Mouse (Mus musculus) neural tube, embryonic 14.5 days (tissue): ENCODE results near the gene St3gal3. TPM values are rescaled to one million over a fixed set of nuclear protein-coding genes. Genes with fewer than 3 reads are reported as not detected.

ENCODE experiments used
- ATAC-seq: fragments of 200-750 bp; cut with Nextera tagmentation; 2 replicates; pipeline ENCODE4 v1.8.0; 2017; ENCODE audit warnings: low read depth, mild to moderate bottlenecking, moderate TSS enrichment, moderate library complexity
- H3K27ac ChIP-seq: fragments of 300-500 bp; sonication (generic); 2 replicates; pipeline ENCODE4 v1.5.1; 2014; ENCODE audit warnings: low read depth, mild to moderate bottlenecking, control low read depth, low read length, moderate library complexity, mixed read lengths
- H3K27me3 ChIP-seq: fragments of 300-500 bp; sonication (generic); 2 replicates; pipeline ENCODE4 v1.6.1; 2014; ENCODE audit warnings: low read length; ENCODE audit not compliant: control insufficient read depth, insufficient read depth
- H3K36me3 ChIP-seq: fragments of 300-500 bp; sonication (generic); 2 replicates; pipeline ENCODE4 v1.6.1; 2014; ENCODE audit warnings: low read length, mixed read lengths; ENCODE audit not compliant: control insufficient read depth, insufficient read depth
- H3K4me1 ChIP-seq: fragments of 300-500 bp; sonication (generic); 2 replicates; pipeline ENCODE4 v1.6.1; 2014; ENCODE audit warnings: low read length; ENCODE audit not compliant: control insufficient read depth, insufficient read depth
- H3K4me2 ChIP-seq: fragments of 300-500 bp; sonication (generic); 2 replicates; pipeline ENCODE4 v1.6.1; 2014; ENCODE audit warnings: mild to moderate bottlenecking, low read depth, low read length, control low read depth
- H3K4me3 ChIP-seq: fragments of 300-500 bp; sonication (generic); 2 replicates; pipeline ENCODE4 v1.5.1; 2014; ENCODE audit warnings: low read depth, low read length, control low read depth, mixed read lengths
- H3K9ac ChIP-seq: fragments of 300-500 bp; sonication (generic); replicated peaks from 2 replicates; pipeline ENCODE4 v1.6.1; 2014; ENCODE audit warnings: low read depth, mild to moderate bottlenecking, control low read depth, low read length, mixed read lengths
- H3K9me3 ChIP-seq: fragments of 300-500 bp; sonication (generic); 2 replicates; pipeline ENCODE4 v1.6.1; 2016; ENCODE audit warnings: low read length; ENCODE audit not compliant: control insufficient read depth
- WGBS: fragments of 180-500 bp; shearing (Covaris S2); extraction: QIAGEN DNeasy Blood & Tissue Kit; methylation state at CpG from one replicate; pipeline ENCODE4 v1.1.7; 2014; 5-methylcytosine and 5-hydroxymethylcytosine counted together
- polyA plus RNA-seq: library from polyadenylated mRNA; unstranded; fragments of >200 nt; fragmentation: Nextera tagmentation; extraction: Ambion mirVana; gene quantifications from 2 replicates; pipeline ENCODE4 v1.2.1, GENCODE M21; 2014

St3gal3 gene
- polyA plus RNA-seq, 1 experiment from 2014 or later: 10.6 TPM

GRCm38 (mm10) chr4:117986766-117987165, 147.9 kb downstream of the St3gal3 start:
- Histone ChIP-seq H3K4me1 (no peaks in the 10 kb centered on the region), H3K27ac (no peak overlapping the region), H3K4me2 (no peak overlapping the region), H3K9me3 (no peaks in the 10 kb centered on the region), H3K36me3 (no peaks in the 10 kb centered on the region), H3K9ac (no peak overlapping the region), H3K27me3 (no peaks in the 10 kb centered on the region), H3K4me3 (no peak overlapping the region)
- WGBS: 82% methylated on average over 8 of the region's 8 CpGs
- no peak for ATAC-seq

DNA sequence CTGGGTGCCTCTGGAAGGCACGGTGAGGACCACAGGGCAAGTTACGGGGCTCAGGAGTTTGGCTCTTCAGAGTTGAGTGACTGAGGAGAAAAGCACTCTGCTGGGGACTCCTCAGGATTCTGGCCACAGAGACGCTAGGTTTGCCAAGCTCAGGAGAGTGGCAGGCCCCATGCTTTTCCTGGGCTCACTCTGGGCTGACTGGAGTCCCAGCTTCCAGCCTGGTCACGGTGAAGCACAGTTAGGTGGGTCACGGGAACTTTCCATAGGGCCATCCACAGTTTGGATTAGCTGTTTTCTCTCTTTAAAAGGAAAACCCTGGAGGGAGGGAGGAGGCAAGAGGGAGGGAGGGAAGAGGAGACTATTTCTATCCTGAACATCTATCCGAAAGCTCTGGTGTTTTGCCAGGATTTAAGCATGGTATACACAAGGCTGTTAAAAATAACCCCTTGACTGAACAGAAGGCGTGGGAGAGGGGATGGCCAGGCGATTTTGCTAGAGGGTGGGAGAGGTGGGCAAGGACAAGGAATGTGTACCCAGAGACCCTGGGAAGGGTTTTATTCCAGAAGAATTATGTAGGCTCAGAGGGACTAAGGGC, 149.6 kb downstream of the St3gal3 start:
- no peaks in the 10 kb centered on the region for H3K4me1 ChIP-seq
- ATAC-seq: no peak
- no peaks in the 10 kb centered on the region for H3K36me3 ChIP-seq
- H3K27ac ChIP-seq: no peak overlapping the region
- H3K9ac ChIP-seq: no peak overlapping the region
- H3K4me3 ChIP-seq: no peak overlapping the region
- no peaks in the 10 kb centered on the region for H3K27me3 ChIP-seq
- no peak overlapping the region for H3K4me2 ChIP-seq
- WGBS: 79% methylated on average over 8 of the region's 8 CpGs
- H3K9me3 ChIP-seq: no peaks in the 10 kb centered on the region

GRCm38 (mm10) chr4:117984206-117984605, 150.5 kb downstream of the St3gal3 start:
- no peaks in the 10 kb centered on the region for H3K4me1 ChIP-seq
- no peaks in the 10 kb centered on the region for H3K36me3 ChIP-seq
- WGBS: 98% methylated on average over 3 of the region's 3 CpGs

DNA sequence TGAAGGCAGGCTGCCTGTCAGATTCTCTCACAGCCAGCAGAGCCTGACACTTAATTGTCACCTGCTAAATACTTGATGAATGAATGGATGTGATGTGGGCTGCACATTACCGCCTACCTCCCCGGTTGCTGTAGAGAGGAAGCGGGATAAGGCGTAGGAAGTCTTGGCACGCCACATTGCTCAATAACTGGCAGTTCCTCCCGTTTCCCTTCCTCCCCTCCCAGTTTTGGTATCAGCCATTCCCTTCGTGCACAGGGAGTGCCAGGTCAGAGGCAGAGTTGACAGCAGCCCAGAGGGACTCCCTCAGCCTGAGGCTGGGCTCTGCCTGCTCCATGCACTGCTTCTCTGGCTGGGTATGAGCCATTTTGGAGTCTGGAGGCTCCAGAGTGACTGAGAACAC, 152.0 kb downstream of the St3gal3 start:
- no peaks in the 10 kb centered on the region for H3K9me3 ChIP-seq
- no peaks in the 10 kb centered on the region for H3K4me1 ChIP-seq
- no peaks in the 10 kb centered on the region for H3K36me3 ChIP-seq
- H3K27ac ChIP-seq: no peak overlapping the region
- H3K4me3 ChIP-seq: no peak overlapping the region
- no peak for ATAC-seq
- no peak overlapping the region for H3K4me2 ChIP-seq
- H3K27me3 ChIP-seq: no peaks in the 10 kb centered on the region
- no peak overlapping the region for H3K9ac ChIP-seq
- WGBS: 70% methylated on average over 7 of the region's 7 CpGs

More at GRCm38 (mm10) chr4:117984206-117984605, 150.5 kb downstream of the St3gal3 start:
- no peak overlapping the region for H3K9ac ChIP-seq
- H3K27me3 ChIP-seq: no peaks in the 10 kb centered on the region
- H3K4me3 ChIP-seq: no peak overlapping the region
- H3K9me3 ChIP-seq: no peaks in the 10 kb centered on the region
- H3K27ac ChIP-seq: no peak overlapping the region
- no peak for ATAC-seq
- H3K4me2 ChIP-seq: no peak overlapping the region

GRCm38 (mm10) chr4:117981518-117981917, 153.2 kb downstream of the St3gal3 start:
- H3K9ac ChIP-seq: no peak overlapping the region
- no peaks in the 10 kb centered on the region for H3K27me3 ChIP-seq
- no peak for ATAC-seq
- H3K27ac ChIP-seq: no peak overlapping the region
- WGBS: 90% methylated on average over 4 of the region's 5 CpGs
- H3K4me2 ChIP-seq: no peak overlapping the region
- H3K9me3 ChIP-seq: no peaks in the 10 kb centered on the region
- no peaks in the 10 kb centered on the region for H3K36me3 ChIP-seq
- H3K4me3 ChIP-seq: no peak overlapping the region
- no peaks in the 10 kb centered on the region for H3K4me1 ChIP-seq

DNA sequence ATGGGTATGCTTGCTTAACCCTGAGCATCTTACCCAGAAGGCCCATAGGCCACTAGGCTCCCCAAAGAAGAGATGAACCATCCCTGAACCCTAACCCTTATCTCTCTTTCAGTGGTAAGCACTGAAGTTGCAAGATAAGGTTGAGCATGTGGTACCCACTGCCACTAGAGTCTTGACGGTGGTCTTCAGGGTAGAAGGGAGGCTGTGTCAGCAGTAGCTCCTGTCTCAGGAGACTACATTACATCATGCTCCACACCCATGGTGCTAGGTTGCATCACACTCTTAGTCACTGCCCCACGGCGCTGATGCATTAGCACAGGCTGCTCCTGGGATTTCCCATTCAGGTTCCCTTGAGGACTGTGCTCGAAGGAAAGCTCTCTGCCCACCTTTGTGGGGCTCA, 154.6 kb downstream of the St3gal3 start:
- no peak for ATAC-seq

DNA sequence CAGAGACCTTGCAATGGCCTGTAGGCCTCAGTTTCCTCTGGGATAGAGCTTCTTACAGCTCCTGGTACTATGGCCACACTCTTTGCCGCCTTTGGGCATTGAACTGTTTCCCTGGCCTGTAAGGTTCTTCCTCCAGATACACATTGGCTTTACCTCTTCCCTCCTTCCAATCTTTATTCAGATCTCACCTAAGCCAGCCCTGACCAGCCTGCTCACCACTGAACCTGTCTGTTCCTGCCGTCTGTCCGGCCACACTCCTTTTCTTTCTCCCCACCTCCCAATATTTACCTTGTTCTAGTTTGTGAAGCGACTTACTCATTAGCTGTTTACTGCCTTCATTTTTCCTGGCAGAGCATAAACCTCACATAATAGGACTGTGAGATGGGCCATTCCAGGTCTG, 155.5 kb downstream of the St3gal3 start:
- Histone ChIP-seq H3K9me3 (no peaks in the 10 kb centered on the region), H3K4me3 (no peak overlapping the region), H3K4me1 (no peaks in the 10 kb centered on the region), H3K27me3 (no peaks in the 10 kb centered on the region), H3K4me2 (no peak overlapping the region), H3K9ac (no peak overlapping the region), H3K27ac (no peak overlapping the region), H3K36me3 (no peaks in the 10 kb centered on the region)
- no peak for ATAC-seq
- WGBS: 93% methylated on average over 4 of the region's 4 CpGs

More for the DNA sequence above, 154.6 kb downstream of the St3gal3 start:
- H3K4me2 ChIP-seq: no peak overlapping the region
- WGBS: 85% methylated on average over 4 of the region's 4 CpGs
- H3K9me3 ChIP-seq: no peaks in the 10 kb centered on the region
- H3K4me3 ChIP-seq: no peak overlapping the region
- no peaks in the 10 kb centered on the region for H3K4me1 ChIP-seq
- no peaks in the 10 kb centered on the region for H3K27me3 ChIP-seq
- no peak overlapping the region for H3K9ac ChIP-seq
- H3K36me3 ChIP-seq: no peaks in the 10 kb centered on the region
- H3K27ac ChIP-seq: no peak overlapping the region

DNA sequence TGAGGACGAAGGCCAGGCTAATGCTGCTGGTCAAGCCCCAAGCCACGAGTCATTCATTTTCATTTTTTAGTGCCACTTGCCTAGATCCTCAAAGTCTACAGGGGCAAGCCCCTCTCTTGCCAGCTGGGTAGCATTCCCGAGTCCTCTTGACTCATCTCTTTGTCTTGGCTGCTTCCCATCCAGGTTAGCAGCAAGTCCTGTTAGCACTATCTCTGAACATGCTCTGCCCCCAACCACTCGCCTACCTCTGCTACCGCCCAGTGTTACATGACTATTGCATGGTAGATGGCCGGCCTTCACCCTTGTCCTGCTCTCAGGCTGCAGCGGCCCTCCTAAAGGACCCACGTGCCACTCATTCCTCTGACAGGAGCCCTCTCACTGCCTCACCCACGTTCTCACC, 156.4 kb downstream of the St3gal3 start:
- no peaks in the 10 kb centered on the region for H3K27me3 ChIP-seq
- H3K4me3 ChIP-seq: no peak overlapping the region
- no peak overlapping the region for H3K9ac ChIP-seq
- no peaks in the 10 kb centered on the region for H3K36me3 ChIP-seq
- no peak overlapping the region for H3K27ac ChIP-seq
- no peaks in the 10 kb centered on the region for H3K9me3 ChIP-seq
- no peak for ATAC-seq
- WGBS: 96% methylated on average over 9 of the region's 9 CpGs
- no peak overlapping the region for H3K4me2 ChIP-seq
- no peaks in the 10 kb centered on the region for H3K4me1 ChIP-seq

DNA sequence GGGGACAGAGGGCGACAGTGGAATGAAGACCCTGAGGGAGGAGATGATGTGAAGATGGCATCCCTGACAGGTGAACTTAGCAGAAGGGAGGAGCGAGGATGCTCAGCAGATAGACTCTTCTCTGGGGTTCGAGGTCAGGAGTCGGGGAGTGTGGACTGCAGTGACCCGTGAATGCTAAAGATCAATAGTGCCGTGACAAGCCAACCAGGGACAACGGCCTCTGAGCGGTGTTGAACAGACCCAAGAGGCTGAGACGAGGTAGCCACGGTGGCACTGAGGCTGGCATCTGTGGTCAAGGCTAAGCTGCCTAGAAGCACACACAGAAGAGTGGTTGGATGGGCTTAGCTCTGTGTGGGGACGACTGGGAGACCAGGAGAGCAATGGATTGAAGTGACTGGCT, 156.9 kb downstream of the St3gal3 start:
- 88% methylated on average over 11 of the region's 11 CpGs for WGBS
- no peak overlapping the region for H3K4me2 ChIP-seq
- no peak overlapping the region for H3K27ac ChIP-seq
- no peak overlapping the region for H3K9ac ChIP-seq
- H3K9me3 ChIP-seq: no peaks in the 10 kb centered on the region
- H3K4me3 ChIP-seq: no peak overlapping the region
- H3K36me3 ChIP-seq: no peaks in the 10 kb centered on the region
- no peaks in the 10 kb centered on the region for H3K27me3 ChIP-seq
- ATAC-seq: no peak
- no peaks in the 10 kb centered on the region for H3K4me1 ChIP-seq
